Mouse (Mus musculus): ENCODE measurements around the gene Hmces.
"Not testable (repeated sequence)": the region's sequence is repeated elsewhere in the genome, so short reads cannot be mapped to it uniquely, and the experiment has no call there.

Gene Hmces

DNA sequence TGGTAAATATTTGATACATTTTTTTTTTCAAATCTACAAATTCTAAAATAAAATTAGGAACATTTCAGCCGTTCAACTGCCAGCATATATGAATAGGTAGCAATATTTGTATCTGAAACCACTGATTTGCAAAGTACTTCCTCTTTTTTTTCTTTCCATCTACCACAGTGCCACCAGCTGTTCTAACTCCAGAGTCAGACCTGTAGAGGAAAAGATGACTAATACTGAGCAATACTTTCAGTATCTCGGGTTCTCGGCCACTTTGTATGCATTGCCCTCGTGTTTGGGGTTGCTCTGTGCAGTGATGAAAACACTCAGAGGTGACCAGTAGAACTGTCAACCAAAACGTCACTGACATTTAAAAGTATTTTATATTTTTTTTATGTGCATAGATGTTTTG lies 2.2 kb downstream of the Hmces start:
- no peak for DNase-seq

DNA sequence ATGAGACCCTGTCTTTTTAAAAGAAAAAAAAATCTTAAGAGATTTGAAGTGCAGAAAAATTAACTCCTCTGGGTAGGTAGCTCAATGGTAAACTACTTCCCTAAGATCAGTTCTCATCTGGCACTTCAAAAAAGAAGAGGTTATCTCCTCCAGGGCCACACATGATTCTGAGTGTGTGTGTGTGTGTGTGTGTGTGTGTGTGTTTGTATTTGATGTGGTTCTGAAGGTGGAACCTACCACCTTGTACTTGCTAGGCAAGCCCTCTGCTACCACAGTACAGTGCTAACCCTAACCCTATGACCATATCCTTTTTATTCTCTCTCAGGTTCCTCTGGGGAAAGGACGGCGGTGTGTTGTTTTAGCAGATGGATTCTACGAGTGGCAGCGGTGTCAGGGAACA lies 7.5 kb downstream of the Hmces start:
- no peak for DNase-seq

- no peak for DNase-seq
Observed at GRCm38 (mm10) chr6:87923624-87924023, 9.9 kb downstream of the Hmces start.

DNA sequence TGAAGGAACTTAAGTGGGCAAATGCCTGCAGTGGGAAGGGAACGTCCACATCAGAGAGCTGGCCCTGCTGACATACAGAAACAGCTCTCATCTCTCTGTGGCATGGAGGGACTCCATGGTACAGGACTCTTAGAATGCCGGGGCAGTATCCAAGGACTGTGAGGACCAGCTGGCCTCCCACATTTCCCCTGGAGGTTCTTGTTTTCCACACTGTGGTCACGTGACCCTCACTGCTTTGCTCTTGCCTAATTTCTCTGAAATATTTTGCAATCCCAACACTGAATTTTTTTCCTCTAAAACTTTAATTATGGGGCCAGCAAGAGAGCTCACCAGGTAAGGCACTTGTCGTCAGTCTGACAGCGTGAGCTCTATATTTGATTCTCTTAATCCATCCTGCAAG lies 21.3 kb downstream of the Hmces start:
- no peak for DNase-seq

DNA sequence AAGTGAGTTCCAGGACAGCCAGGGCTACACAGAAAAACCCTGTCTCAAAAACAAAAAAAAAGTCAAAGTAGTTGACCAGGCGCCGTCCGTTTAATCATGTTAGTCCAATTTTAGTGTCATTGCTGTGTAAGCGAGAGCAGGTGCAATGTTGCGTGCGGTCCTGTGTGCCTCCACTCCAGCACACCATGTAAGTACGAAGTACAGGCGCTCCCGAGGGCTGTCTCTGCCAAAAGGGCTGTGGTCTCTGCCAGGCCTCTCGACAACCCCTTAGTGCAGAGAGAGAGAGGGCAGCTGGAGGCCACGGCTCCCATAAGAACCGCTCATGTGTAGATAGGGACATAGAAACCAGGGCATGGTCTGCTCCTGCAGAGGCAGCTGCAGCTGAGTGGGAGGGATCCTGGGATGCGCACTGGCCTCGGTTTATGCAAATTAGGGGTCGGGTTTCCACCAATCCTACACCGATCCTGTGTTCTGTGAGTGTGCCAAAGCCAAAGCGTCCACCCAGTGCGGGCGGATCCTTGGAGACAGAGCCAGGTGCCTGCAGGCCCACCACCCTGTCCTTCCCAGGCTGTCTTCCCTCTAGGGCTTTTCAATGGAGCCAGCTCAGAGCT lies 23.5 kb downstream of the Hmces start:
- DNase-seq = no peak

- DNase-seq = no peak
Observed at GRCm38 (mm10) chr6:87938941-87939340, 25.2 kb downstream of the Hmces start.

GRCm38 (mm10) chr6:87942179-87942578 lies 28.4 kb downstream of the Hmces start:
- no peak for DNase-seq

- DNase-seq = not testable (repeated sequence)
Observed at GRCm38 (mm10) chr6:87962457-87962856, 48.7 kb downstream of the Hmces start.

- DNase-seq = no peak
Observed at GRCm38 (mm10) chr6:87970041-87970440, 56.3 kb downstream of the Hmces start.

DNA sequence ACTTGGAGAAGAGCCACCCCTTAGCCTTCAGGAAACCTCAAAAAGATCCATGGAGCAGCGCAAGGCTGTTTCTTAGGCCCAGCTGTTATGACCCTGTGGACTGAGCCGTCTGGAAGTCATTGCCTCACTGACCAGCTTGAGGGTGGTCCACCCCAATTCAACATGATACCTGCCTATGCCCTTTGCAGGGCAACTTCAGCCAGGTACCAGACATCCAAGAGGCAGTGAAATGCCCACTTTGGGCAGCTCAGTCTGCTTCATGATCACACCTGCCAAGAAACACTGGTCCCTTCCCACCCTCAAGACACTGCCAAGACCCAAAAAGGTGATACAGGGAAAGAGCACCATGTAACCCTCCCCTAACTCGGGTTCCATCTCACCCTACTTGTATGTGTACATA lies 66.0 kb downstream of the Hmces start:
- DNase-seq = no peak

- peak; percentile 78 to 84 for DNase-seq
Observed at GRCm38 (mm10) chr6:87980374-87981029, 66.8 kb downstream of the Hmces start.

DNA sequence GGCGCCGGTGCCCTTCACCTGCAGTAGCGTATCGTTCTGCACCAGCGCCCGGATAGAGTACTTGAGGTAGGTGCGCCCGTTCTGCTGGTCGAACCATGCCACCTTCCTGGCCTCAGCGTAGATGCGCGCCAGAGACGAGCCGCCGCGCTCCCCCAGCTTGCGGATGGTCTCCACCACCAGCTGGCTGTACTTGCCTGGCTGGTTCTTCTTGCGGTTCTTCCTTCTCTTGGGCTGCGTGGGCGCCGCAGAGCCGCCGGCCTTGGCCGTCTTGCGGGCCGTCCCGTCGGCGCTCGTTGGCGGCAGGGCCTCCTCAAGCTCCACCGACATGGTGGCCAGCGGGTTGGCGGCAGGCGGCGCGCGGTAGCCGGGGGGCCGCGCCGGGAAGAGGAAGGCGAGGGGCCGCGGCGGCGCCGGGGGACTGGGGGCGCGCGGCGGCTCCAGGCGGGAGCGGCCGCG lies 67.3 kb downstream of the Hmces start:
- peak; percentile 21 to 59 for DNase-seq

GRCm38 (mm10) chr6:87981547-87982256 lies 68.0 kb downstream of the Hmces start, which contains the start of gene H1fx:
Gene H1fx, minus strand, starts transcription at chr6:87981637.
- DNase-seq = peak; percentile 66 to 77

GRCm38 (mm10) chr6:87982506-87982905 lies 68.8 kb downstream of the Hmces start:
- DNase-seq = no peak
